Mouse (Mus musculus) heart, adult 2 months (tissue): ENCODE results near the gene Cxcl15.

Experiments used
- CTCF ChIP-seq: fragments of 200-600 bp; IDR thresholded peaks from 2 replicates; pipeline ENCODE4 v1.8.1; 2022; ENCODE audit warnings: antibody characterized with exemption, mild to moderate bottlenecking, moderate library complexity
- EP300 ChIP-seq: fragments of 200-500 bp; IDR thresholded peaks from 2 replicates; pipeline ENCODE4 v1.6.1; 2011; ENCODE audit warnings: low read depth, low read length, control low read depth; ENCODE audit not compliant: insufficient read depth
- POLR2A ChIP-seq: fragments of 200-500 bp; IDR thresholded peaks from 2 replicates; pipeline ENCODE4 v1.6.1; 2011; ENCODE audit warnings: mild to moderate bottlenecking, low read depth, low read length, control low read depth; ENCODE audit not compliant: insufficient read depth

DNA sequence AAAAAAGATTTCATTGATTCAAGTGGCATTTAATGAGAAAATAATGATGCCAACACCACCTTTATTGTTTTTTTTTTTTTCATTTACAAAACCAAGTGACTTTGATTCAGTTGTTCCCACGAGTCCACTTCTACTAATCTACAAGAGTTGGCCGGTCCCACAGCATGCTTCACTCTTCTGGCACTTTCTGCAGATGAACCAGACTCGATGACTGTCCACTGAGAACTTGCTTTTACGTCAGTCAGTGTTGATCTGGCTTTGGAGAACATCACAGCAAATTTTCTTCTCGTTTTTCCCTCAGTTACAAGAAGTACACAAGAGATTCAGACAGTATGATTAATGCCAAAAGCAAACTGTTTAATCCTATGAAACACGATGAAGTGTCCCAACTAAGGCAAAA, 15.5 kb upstream of the Cxcl15 start:
- TF ChIP-seq CTCF: no peak
- TF ChIP-seq POLR2A: no peak
- TF ChIP-seq EP300: no peak
